Mouse (Mus musculus) CH12F3 (cell line): ENCODE data around the gene Gdpd5.

Experiments
- in situ Hi-C: fragments of 300-500 bp; cut with MboI; formaldehyde crosslinking; loops from 2 replicates; pipeline ENCODE4 v1.14.3; 2020; ENCODE audit warnings: low sequenced_read_pairs

Gene Gdpd5

GRCm38 (mm10) chr7:99438881-99439280, 57.7 kb downstream of the Gdpd5 start:
- in situ Hi-C loops, result no loop called here

- in situ Hi-C loops, result loop anchor here (5.0 kb wide), 1 partner anchor 59 kb away; the partner anchor contains the start of gene Gdpd5
Measured at GRCm38 (mm10) chr7:99441534-99442072, 60.4 kb downstream of the Gdpd5 start.

GRCm38 (mm10) chr7:99443164-99443563, 62.0 kb downstream of the Gdpd5 start:
- in situ Hi-C loops, result loop anchor here (5.0 kb wide), 1 partner anchor 61 kb away; the partner anchor contains the start of gene Gdpd5

- in situ Hi-C loops, result loop anchor here (5.0 kb wide), 1 partner anchor 62 kb away; the partner anchor contains the start of gene Gdpd5
Measured at GRCm38 (mm10) chr7:99444012-99444411, 62.8 kb downstream of the Gdpd5 start.

GRCm38 (mm10) chr7:99445833-99446232, 64.6 kb downstream of the Gdpd5 start:
- in situ Hi-C loops, result no loop called here

GRCm38 (mm10) chr7:99447323-99447722, 66.1 kb downstream of the Gdpd5 start:
- in situ Hi-C loops, result no loop called here

DNA sequence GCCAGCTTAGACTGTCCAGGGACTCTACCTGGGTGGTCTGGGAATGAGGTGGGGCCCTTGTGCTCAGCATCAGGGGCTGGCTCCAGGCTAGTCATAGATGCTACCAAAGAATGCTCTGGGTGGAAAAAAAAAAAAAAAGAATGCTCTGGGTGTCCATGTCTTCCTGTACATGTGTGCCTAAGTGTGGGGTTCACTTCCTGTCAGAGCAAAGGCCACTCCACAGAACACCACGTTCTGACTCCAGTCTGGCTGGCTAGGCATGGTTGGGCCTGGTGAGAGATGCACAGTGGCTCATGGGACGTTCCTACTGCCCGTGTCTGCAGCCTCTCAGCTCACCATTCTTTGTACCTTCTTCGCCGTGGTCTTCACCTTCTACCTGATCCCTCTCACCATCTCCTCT, 67.4 kb downstream of the Gdpd5 start:
- in situ Hi-C loops, result no loop called here

DNA sequence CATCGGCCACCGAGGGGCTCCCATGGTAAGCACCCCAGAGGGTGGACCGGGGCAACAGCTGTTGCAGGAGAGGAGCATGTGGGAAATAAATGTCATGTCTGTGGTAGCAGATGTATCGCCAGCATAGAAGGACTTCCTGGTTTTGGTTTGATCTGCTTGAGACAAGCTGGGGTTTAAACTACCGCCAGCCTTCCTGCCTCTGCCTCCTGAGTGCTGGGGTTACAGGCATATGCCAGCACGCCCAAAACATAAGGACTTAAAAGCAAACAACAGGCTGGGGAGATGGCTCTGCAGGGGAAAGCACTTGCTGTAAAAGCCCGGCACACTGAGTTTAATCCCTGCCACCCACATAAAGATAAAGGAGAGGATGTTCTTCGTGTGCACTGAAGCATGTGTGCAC, 67.8 kb downstream of the Gdpd5 start:
- in situ Hi-C loops, result no loop called here

DNA sequence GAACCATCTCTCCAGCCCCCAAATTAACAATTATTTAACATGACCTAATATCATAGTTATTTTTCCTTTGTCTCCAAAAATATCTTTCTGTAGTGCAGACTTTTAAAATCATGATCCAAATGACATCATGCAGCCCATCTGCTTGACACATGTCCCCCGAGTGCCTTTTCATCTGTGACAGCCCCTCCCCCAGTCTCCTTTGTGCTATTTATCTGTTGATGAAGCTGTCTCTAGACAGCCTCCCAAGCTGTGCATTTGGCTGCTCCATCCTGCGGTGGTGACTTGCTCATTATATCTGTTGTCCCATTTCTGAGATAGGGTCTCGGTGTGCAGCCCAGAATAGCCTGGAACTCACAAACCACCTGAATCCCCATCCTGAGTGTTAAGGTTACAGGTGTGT, 68.5 kb downstream of the Gdpd5 start:
- in situ Hi-C loops, result no loop called here

GRCm38 (mm10) chr7:99450703-99451102, 69.5 kb downstream of the Gdpd5 start:
- in situ Hi-C loops, result no loop called here

DNA sequence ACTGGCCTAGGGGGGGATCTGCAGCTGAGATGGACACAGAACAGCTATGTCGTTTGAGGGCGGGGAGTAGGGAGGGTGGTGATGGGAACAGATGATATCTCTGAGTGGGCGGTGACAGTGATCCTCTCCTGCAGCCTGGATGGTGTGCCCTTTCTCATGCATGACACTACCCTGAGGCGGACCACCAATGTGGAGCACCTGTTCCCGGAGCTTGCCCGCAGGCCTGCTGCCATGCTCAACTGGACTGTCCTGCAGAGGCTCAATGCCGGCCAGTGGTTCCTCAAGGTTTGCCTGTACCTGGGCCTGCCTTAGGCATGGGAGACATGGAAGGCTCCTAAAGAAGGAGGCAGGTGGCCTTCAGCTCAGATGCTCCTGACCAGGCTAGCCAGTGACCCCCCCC, 71.6 kb downstream of the Gdpd5 start:
- in situ Hi-C loops, result no loop called here

GRCm38 (mm10) chr7:99454044-99454443, 72.8 kb downstream of the Gdpd5 start:
- in situ Hi-C loops, result no loop called here

- in situ Hi-C loops, result no loop called here
Measured at GRCm38 (mm10) chr7:99458849-99459248, 77.6 kb downstream of the Gdpd5 start.

DNA sequence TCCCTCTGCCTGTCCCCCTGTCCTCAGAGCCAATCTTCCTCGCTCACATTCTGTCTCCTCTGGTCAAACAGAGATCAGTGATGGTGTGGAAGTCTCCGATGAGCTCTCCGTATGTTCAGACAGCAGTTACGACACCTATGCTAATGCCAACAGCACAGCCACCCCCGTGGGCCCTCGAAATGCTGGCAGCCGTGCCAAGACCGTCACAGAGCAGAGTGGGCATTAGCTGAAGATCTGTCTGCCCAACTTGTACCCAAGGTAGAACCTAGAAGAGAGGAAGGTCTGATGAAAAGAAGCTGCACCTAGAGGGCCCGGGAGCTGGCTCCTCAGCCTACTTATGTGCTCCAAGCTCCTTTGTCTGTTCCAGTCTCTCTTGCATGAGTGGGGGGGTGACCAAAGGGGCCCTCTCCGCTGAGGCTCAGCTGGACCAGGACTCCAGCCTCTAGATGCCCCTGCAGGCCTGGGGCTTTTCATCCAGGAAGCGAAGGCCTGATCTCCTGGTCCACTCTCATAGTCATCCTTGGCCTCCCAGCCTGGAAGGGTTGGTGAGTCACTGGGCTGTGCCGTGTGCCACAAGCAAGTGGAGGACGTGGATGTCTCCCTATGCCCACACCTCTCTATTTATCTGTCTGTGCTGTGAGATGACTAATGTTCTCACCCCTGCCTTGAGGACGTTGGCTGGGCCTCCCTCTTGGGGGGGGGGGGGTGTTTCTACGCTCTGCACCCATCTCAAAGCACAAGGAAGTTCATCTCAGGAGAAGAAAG, 78.9 kb downstream of the Gdpd5 start:
- in situ Hi-C loops, result no loop called here

- in situ Hi-C loops, result no loop called here
Measured at GRCm38 (mm10) chr7:99463120-99463519, 81.9 kb downstream of the Gdpd5 start.

- in situ Hi-C loops, result no loop called here
Measured at GRCm38 (mm10) chr7:99465811-99466210, 84.6 kb downstream of the Gdpd5 start, which contains the start of gene Klhl35. Klhl35 (plus strand) TSS chr7:99466004.

- in situ Hi-C loops, result no loop called here
Measured at GRCm38 (mm10) chr7:99467916-99468282, 86.7 kb downstream of the Gdpd5 start.

DNA sequence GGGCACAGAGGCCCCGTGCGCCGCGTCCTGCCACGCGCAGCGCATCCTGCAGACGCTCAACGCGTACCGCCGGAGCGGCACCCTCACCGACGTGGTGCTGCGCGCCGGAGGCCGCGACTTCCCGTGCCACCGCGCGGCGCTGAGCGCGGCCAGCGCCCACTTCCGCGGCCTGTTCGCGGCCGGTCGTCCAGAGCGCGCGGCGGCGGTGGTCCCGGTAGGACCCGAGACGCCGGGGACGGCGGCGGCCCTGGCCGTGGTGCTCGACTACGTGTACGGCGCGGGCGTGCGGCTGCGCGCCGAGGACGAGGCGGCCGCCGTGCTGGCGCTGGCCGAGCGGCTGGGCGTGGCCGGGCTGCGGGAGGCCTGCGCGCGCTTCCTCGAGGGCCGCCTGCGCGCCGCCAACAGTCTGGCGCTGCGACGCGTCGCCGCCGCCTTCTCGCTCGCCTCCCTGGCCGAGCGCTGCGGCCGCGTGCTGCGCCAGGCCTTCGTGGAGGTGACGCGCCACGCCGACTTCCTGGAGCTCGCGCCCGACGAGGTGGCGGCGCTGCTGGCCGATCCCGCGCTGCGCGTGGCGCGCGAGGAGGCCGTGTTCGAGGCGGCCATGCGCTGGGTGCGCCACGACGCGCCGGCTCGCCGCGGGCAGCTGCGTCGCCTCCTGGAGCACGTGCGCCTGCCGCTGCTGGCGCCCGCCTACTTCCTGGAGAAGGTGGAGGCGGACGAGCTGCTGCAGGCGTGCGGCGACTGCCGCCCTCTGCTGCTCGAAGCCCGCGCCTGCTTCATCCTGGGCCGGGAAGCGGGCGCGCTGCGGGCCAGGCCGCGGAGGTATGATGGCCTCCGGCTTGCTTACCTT, 87.3 kb downstream of the Gdpd5 start:
- in situ Hi-C loops, result no loop called here

- in situ Hi-C loops, result no loop called here
Measured at GRCm38 (mm10) chr7:99469680-99470405, 88.6 kb downstream of the Gdpd5 start.

- in situ Hi-C loops, result no loop called here
Measured at GRCm38 (mm10) chr7:99471578-99471977, 90.4 kb downstream of the Gdpd5 start.
